Mouse (Mus musculus): ENCODE data around the gene Mc1r.
"Not testable (repeated sequence)": the region's sequence is repeated elsewhere in the genome, so short reads cannot be mapped to it uniquely, and the experiment has no call there.

Mc1r gene

DNA sequence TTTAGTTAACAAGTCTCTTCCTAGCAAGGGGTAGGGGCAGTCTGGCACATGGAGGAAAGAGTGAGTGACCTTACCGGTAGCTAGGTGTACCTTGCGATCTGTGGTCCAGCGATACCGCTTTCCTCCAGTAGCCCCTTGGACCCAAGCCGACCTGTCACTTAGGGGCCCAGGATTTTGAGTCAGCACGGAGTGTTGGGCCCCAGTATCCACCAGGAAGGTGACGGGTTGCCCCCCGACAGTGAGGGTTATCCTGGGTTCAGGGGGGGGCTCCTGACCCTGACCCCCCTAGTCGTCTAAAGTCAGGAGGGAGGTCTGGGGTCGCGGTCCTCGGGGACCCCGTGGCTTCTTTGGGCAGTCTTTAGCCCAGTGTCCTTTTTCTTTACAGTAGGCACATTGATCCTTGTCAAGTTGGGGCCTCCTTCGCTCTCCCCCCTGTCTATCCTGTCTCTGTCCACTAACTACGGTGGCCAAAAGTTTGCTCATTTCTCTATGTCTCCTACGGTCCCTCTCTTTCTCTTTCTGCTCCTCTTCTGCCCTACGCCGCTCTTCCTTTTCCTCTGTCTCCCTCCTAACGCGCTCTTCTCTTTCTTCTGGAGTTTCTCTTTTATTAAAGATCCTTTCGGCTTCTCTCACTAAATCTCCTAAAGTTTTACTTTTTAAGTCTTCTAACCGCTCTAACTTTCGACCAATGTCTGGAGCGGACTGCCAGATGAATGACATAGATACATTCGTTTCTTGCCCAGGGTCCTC, 24.9 kb downstream of the Mc1r start:
- no peak for DNase-seq (ENCODE audit: low spot score in 2 of 2)

DNA sequence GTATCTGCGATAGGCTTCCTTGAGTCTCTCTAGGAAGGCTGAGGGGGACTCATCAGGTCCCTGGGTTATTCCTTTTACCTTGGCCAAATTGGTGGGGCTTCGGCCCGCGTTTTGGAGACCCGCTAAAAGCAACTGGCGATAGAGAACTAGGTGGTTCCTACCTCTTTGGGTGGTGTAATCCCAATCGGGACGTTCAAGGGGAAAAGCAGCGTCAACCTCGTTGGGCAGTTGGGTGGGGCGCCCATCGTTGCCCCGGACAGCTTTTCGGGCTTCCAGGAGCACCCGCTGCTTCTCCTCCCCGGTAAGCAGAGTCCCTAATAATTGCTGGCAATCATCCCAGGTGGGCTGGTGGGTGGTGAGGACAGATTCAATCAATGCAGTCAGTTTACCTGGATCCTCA, 25.5 kb downstream of the Mc1r start:
- DNase-seq (ENCODE audit: low spot score in 2 of 2), result no peak

- not testable (repeated sequence) for DNase-seq (ENCODE audit: low spot score in 2 of 2)
Observed at GRCm38 (mm10) chr8:123433241-123433974, 26.5 kb downstream of the Mc1r start.

DNA sequence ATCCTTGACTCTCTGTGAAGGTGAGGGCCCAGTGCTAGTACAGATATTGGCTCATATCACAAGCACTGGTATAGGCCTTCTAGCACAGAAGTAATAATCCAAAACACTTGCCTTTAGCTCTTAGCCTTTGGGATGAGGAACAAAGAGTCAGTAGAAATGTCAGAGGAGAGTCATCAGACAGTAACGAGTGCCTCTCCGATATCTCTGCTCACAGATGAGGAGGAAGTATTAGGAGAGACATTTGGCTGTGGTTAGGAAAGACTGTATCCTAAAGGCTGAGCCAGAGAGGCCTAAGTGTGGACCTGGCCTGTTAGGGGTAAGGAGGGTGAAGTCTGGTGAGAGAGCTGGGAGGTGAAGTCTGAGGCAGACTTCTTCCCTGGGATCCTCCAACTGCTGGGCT, 34.9 kb downstream of the Mc1r start:
- no peak for DNase-seq (ENCODE audit: low spot score in 2 of 2)

DNA sequence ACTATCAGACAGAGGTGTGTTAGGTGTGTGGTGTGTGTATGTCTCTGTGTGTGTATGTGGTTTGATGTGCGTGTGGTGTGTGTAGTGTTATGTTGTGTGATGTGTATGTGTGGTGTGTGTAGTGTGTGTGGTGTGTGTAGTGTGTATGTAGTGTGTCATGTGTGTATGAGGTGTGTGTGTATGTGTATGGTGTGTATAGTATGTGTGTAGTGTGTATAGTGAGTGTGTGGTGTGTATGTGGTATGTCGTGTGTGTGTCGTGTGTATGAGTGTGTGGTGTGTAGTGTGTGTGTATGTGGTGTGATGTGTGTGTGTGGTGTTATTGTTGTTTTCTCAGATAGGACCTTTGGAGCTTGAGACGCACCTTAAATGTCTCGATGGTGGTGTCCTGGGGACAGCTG, 35.4 kb downstream of the Mc1r start:
- DNase-seq (ENCODE audit: low spot score in 2 of 2), result no peak

GRCm38 (mm10) chr8:123442871-123443575, 36.1 kb downstream of the Mc1r start:
- DNase-seq (ENCODE audit: low spot score in 2 of 2), result peak; percentile 87 to 90

DNA sequence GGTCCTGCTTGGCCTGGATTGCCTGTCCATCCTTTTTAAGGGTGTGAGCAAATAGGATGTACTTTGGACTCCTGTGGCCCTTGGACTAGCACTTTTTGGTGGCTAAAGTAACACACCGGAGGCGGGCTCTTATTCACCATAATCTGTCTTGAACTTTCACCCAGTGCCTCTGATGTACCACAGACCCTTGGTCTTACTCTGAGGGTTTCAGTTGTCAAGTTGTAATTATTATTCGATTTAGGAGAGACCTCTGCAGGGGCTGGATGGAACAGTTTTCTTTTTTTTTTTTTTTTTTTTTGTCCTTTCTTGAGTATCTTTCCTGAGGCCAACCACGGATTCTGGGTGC, 36.6 kb downstream of the Mc1r start:
- DNase-seq (ENCODE audit: low spot score in 2 of 2), result no peak

GRCm38 (mm10) chr8:123444131-123444530, 37.2 kb downstream of the Mc1r start:
- no peak for DNase-seq (ENCODE audit: low spot score in 2 of 2)

DNA sequence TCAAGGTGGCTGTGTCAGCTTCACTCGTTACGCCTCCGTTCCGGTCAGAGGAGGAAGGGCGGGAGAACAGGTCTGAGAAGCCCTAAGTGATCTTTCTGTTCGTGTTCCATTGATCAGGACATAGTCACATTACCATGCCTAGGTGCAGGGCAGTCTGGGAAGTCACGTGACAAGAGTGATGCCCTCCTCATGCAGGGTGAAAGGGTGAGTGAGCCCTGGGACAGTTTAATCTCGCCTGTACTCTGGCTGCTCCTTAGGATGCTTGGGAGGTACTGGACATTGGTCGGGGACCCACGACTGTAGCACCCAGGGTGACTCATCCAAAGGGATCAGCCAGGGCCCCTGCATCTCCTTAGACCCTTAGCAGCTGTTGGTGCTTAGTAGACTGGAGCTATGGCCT, 39.1 kb downstream of the Mc1r start:
- DNase-seq (ENCODE audit: low spot score in 2 of 2), result no peak

GRCm38 (mm10) chr8:123446799-123447198, 39.9 kb downstream of the Mc1r start:
- DNase-seq (ENCODE audit: low spot score in 2 of 2), result no peak

DNA sequence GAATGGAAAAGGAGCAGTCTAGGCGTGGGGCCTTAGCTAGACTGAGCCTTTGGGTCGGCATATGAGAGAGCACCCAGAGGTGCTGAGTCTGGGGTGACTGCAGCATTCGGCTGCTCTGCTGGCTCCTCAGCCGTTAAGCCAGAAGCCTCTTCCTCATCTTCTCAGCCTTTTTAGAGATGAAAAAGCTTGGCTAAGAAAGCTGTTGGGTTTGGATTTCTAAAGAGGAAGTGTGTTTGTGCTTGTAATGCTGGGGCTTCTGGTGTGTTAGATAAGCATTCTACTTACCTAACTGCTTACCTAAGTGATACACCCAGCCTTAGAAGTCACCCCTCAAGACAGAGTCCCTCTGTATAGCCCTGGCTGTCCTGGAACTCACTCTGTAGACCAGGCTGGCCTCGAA, 43.9 kb downstream of the Mc1r start:
- no peak for DNase-seq (ENCODE audit: low spot score in 2 of 2)

DNA sequence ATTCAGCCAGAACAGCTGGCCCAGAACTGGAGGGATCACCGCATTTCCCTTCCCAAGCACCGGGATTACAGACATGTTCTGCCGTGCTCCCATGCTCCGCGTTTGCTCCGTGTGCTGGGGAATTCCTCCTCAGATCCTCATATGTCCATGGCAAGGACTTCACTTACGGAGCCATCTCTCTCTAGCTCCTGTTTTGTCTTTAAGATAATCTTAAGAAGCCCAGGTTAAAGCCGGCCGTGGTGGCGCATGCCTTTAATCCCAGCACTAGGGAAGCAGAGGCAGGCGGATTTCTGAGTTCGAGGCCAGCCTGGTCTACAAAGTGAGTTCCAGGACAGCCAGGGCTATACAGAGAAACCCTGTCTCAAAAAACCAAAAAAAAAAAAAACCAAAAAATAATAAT, 44.8 kb downstream of the Mc1r start:
- DNase-seq (ENCODE audit: low spot score in 2 of 2), result not testable (repeated sequence)

DNA sequence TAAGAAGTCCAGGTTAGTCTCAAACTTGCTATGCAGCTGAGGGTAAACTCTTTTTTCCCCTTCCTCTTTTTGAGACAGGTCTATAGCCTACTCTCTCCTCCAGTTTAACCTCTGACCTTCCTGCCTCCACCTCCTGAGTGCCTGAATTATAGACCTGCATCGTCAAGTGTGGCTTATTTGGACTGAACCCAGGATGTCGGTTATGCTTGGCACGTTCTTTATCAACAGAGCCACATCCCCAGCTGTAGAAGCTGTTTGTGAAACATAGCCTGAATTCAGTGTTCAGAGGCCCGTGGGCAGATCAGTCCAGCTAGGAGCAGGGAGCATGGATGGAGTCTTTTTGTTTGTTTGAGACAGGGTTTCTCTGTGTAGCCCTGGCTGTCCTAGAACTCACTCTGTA, 45.2 kb downstream of the Mc1r start:
- DNase-seq (ENCODE audit: low spot score in 2 of 2), result no peak

DNA sequence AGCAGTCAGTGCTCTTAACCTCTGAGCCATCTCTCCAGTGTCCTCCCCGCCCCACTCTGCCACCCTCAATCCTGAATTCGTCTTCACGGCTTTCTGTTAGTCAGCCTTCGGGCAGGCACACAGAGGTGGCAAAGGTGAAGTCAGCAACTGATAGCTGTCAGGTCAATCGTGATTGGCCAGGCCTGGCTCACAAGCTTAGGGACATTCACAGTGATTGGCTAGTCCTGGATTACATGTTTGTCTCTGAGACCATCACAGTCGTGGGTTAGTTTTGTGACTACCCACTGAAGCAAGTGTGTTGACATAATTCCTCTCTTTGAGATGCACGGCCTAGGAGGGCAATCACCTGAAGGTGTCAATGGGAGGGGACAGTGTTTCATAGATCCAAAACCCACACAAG, 46.4 kb downstream of the Mc1r start:
- DNase-seq (ENCODE audit: low spot score in 2 of 2), result no peak

DNA sequence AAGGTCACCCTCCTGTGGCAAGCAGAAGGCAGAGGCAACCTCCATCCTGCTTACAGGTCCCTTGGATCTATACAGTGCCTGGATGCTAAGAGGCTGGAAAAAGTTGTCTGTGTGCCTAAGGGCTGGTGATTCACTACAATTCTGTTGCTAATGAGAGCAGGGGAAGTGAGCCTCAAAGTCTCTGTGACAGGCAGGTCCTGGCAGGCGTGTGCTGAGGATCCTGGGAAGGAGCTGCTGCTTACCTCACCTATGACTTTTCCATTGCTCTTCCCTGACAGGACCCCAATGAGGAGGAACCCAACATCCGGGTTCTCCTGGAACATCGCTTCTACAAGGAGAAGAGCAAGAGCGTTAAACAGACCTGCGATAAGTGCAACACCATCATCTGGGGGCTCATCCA, 47.0 kb downstream of the Mc1r start:
- no peak for DNase-seq (ENCODE audit: low spot score in 2 of 2)

DNA sequence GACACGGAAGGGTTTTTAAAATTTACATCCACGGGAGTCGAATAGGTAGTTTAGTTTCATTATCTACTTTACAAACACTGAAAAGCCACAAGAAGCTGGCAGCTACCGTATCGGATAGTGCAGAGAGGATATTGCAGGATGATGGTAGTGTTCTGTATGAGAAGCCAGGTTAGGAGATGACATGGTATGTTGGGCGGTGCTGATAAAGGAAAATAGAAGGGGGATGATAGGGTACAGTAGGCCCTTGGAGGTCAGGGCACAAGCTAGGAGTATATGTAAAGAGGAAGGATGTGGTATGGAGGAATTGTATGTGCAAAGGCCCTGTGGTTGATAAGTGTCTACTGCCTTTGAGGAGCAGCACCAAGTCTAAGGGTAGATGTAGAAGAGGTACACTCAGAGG, 47.7 kb downstream of the Mc1r start:
- no peak for DNase-seq (ENCODE audit: low spot score in 2 of 2)

Data from frontal cortex, postnatal 14 days (tissue).